Mouse (Mus musculus) adipose tissue, adult 10 weeks (tissue): ENCODE data around the gene Gm28168. TPM values are rescaled to one million over a fixed set of nuclear protein-coding genes. Genes with fewer than 3 reads are reported as not detected.

ENCODE experiments used
- polyA plus RNA-seq: library from polyadenylated mRNA; stranded (reverse); fragments of 350-450 nt; fragmentation: Illumina TruSeq; extraction: RNeasy Lipid Tissue Mini Kit (QIAGEN cat#74804); gene quantifications from one replicate; pipeline ENCODE4 v1.2.3, GENCODE M21; 2014; ENCODE audit warnings: low read depth, low replicate concordance

Gm28168 gene
- not detected for polyA plus RNA-seq

GRCm38 (mm10) chr1:117927715-117928114 is at the start of gene Gm28168:
TSS of gene Gm28168 (plus strand) at chr1:117928015.

DNA sequence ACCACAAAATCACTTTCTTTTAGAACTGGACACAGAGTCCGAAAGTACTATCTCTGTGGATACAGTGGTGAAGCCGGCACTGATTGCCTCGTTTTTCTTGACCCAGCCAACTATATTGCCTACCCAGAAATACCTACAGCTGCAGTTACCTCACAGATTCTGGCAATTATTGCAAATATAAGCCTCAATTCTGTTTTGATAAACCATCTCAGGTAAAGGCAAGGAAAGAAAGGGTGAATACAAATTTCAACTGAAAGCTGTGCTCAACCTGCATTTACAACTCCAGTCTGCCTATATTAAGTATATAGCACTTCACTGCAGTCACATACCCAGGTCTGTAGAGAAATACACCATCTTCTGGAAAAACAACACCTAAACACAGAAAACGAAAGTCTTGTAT is 37.8 kb downstream of the Gm28168 start, which contains the start of gene Gm7145:
Gene Gm7145 (plus strand): TSS at position 301 of the 400 bp plus-strand sequence.

Other genes with a start within 250 kb of the Gm28168 start
- not detected for gene Gm28363, start 230.9 kb upstream of the Gm28168 start, polyA plus RNA-seq
- gene B020011L13Rik, start 146.9 kb upstream of the Gm28168 start, polyA plus RNA-seq: not detected
- not detected for gene Gm28360, start 97.9 kb upstream of the Gm28168 start, polyA plus RNA-seq
- not detected for gene Gm7145, start 37.9 kb downstream of the Gm28168 start, polyA plus RNA-seq
- gene Gm29106, start 248.5 kb downstream of the Gm28168 start, polyA plus RNA-seq: not detected